Mouse (Mus musculus): ENCODE measurements around the gene Man2b1. TPM values are rescaled to one million over a fixed set of nuclear protein-coding genes. Genes with fewer than 3 reads are reported as not detected.
"Not testable (repeated sequence)": the region's sequence is repeated elsewhere in the genome, so short reads cannot be mapped to it uniquely, and the experiment has no call there.

The Man2b1 gene
- polyA plus RNA-seq, 1 experiment from 2014 or later = 41.5 TPM

DNA sequence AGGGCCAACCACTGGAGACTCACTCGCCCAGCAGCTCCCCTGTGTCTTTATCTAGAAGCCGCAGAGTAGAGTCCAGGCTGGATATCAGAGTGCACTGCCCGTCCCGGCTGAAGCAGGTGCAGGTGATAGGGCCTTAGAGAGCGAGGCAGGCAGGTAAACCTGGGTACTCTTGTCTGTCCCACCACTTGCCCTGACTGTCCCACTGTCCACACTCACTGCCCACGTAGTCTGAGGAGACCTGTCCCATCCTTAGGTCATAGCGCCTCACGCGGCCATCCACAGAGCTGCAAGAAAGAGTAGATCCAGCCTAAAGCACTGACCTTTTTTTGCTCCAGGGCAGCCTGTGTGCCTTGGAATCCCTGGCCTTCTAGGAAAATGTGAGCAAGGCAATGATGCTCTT lies 7.1 kb upstream of the Man2b1 start:
- Histone ChIP-seq H3K9ac (no peak overlapping the region), H3K4me1 (peaks cover 25% of the 10 kb centered on the region), H3K4me3 (replicated peaks) (no peak overlapping the region), H3K9me3 (replicated peaks) (no peaks in the 10 kb centered on the region), H3K36me3 (peaks cover 56% of the 10 kb centered on the region), H3K27me3 (no peaks in the 10 kb centered on the region), H3K4me2 (no peak overlapping the region), H3K27ac (no peak overlapping the region)
- WGBS = 82% methylated on average over 9 of the region's 9 CpGs
- no peak for ATAC-seq (replicated peaks; ENCODE audit: low FRiP score)

DNA sequence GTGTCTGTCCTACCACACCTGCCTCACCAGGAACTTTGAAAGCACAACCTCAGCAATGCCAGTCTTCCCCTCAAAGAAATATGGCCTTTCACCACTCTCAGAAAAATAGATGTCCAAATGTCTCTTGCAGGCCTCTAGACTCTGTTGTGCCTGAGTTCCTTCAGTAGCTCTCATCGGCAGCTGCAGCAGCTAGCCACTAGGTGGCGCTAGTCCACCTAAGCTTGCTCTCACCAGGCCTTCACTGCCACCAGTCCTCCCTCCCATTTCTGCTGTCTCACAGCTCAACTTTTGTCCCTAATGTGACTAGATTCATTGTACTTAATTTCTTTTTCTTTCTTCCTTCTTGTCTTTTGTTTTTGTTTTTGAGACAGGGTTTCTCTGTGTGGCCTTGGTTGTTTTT lies 6.1 kb upstream of the Man2b1 start:
- Histone ChIP-seq H3K4me3 (replicated peaks) (no peak overlapping the region), H3K27me3 (no peaks in the 10 kb centered on the region), H3K4me2 (no peak overlapping the region), H3K9ac (no peak overlapping the region), H3K4me1 (peaks cover 32% of the 10 kb centered on the region), H3K27ac (no peak overlapping the region), H3K36me3 (peaks cover 56% of the 10 kb centered on the region), H3K9me3 (replicated peaks) (no peaks in the 10 kb centered on the region)
- 0% methylated on average over 2 of the region's 2 CpGs for WGBS
- no peak for ATAC-seq (replicated peaks; ENCODE audit: low FRiP score)

DNA sequence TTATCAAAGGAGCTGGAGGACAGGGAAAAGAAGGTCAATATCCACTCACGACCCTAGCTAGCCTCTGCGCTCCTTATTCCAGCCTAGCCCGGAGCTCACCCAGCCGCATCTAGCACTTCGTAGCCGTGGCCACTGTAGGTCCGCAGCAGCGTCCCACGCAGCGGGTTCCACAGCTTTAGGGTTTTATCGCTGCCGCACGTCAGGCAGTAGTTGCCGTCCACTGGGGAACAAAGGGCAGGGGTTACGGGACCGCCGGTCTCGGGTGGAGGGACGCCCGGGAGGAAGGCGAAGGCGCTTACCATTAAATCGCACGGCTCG lies 2.9 kb upstream of the Man2b1 start:
- H3K9ac ChIP-seq = peak overlapping the region; percentile 79
- peak overlapping the region; percentile 90 for H3K27ac ChIP-seq
- peaks cover 37% of the 10 kb centered on the region for H3K36me3 ChIP-seq
- peak overlapping the region; percentile 75 for H3K4me2 ChIP-seq
- peak overlapping the region; percentile 83 for H3K4me3 ChIP-seq (replicated peaks)
- no peaks in the 10 kb centered on the region for H3K27me3 ChIP-seq
- ATAC-seq (replicated peaks; ENCODE audit: low FRiP score) = no peak
- no peaks in the 10 kb centered on the region for H3K9me3 ChIP-seq (replicated peaks)
- WGBS = under 1% methylated on average over 25 of the region's 25 CpGs
- H3K4me1 ChIP-seq = peaks cover 39% of the 10 kb centered on the region

DNA sequence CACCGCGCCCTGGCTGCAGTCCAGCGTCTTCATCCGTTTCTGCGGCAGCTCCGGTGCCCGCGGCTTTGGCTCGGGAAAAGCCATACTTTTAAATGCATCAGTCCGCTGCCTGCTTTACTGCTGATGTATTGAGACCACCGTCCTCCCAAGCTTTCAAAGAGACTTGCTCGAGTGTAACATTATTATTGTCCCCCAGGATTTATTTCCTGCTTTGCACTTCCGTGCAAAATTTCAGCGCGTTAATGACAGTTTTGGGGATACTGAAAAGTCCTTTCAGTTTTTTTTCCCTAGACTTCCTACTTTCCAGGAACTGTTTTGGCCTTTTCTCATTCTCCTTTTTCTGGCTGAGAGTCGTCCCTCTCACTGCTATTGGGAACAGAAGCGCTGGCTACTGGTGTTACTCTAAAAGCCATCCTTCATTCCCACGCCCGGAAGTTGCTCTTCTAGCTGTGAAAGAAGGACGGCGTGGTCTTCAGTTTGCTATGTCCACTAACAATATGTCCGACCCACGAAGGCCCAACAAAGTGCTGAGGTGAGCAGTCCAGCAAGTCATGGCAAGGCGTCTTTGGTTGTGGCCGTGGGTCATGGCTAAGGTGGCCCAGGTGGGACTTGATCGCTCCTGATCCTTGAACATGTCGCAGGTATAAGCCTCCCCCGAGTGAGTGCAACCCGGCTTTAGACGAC lies 2.4 kb upstream of the Man2b1 start, which contains the start of gene Wdr83os:
TSS of gene Wdr83os (plus strand) at position 209 of the 684 bp plus-strand sequence.
- H3K36me3 ChIP-seq = peaks cover 37% of the 10 kb centered on the region
- peak within 1 kb of the TSS; percentile 79 for H3K9ac ChIP-seq
- peaks cover 39% of the 10 kb centered on the region for H3K4me1 ChIP-seq
- no peaks in the 10 kb centered on the region for H3K27me3 ChIP-seq
- WGBS = under 1% methylated on average over 30 of the region's 30 CpGs
- H3K4me3 ChIP-seq (replicated peaks) = peak within 1 kb of the TSS; percentile 83
- H3K27ac ChIP-seq = peak within 1 kb of the TSS; percentile 90
- peak within 1 kb of the TSS; percentile 75 for H3K4me2 ChIP-seq
- ATAC-seq (replicated peaks; ENCODE audit: low FRiP score) = peak; percentile 2; the same call in 1 of the 2 replicates
- H3K9me3 ChIP-seq (replicated peaks) = no peaks in the 10 kb centered on the region

DNA sequence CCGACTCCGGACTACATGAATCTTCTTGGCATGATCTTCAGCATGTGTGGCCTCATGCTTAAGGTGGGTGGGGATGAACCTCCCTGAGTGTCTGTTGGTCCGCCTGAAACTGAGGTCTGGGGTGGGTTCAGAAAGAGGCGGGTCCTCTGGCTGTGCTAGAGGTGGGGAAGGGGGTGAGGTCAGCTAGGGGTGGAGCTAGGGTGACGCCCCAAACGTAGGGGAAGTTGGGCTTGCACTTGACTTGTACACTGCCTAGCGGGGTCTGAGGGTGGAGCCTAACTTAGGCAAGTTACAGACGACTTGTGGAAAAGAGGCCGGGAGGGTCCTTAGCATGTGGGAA lies 1.9 kb upstream of the Man2b1 start, which contains the start of gene Wdr83:
TSS of gene Wdr83 (minus strand) at position 91 of the 340 bp plus-strand sequence.
- peaks cover 39% of the 10 kb centered on the region for H3K4me1 ChIP-seq
- H3K4me2 ChIP-seq = peak within 1 kb of the TSS; percentile 75
- peak within 1 kb of the TSS; percentile 90 for H3K27ac ChIP-seq
- H3K9ac ChIP-seq = peak within 1 kb of the TSS; percentile 79
- H3K27me3 ChIP-seq = no peaks in the 10 kb centered on the region
- under 1% methylated on average over 9 of the region's 9 CpGs for WGBS
- peak; percentile 77 for ATAC-seq (replicated peaks; ENCODE audit: low FRiP score)
- H3K9me3 ChIP-seq (replicated peaks) = no peaks in the 10 kb centered on the region
- peak within 1 kb of the TSS; percentile 83 for H3K4me3 ChIP-seq (replicated peaks)
- H3K36me3 ChIP-seq = peaks cover 36% of the 10 kb centered on the region

DNA sequence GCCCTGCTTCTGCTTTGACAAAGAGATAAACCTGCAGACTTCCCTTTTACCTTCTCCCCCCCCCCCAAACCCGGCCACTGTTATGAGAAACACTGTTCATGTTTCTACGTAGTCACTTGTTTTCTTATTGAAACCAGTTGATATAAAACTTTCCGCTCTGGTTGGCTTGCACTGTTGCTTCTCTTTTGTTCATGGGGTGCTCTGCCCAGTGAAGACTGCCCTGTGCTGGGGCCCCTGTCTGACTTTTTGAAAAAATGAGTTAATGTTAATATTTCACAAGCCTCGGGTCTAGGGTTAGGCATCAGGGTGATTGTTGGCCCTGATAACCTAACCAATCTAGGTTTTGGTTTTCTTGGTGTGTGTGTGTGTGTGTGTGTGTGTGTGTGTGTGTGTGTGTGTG lies 901 bp upstream of the Man2b1 start:
- not testable (repeated sequence) for H3K27ac ChIP-seq; H3K4me3 ChIP-seq (replicated peaks); H3K9me3 ChIP-seq (replicated peaks); ATAC-seq (replicated peaks; ENCODE audit: low FRiP score); H3K27me3 ChIP-seq; H3K9ac ChIP-seq; H3K4me2 ChIP-seq
- Histone ChIP-seq H3K36me3 (peaks cover 36% of the 10 kb centered on the region), H3K4me1 (peaks cover 39% of the 10 kb centered on the region)
- WGBS = 83% methylated on average over 4 of the region's 4 CpGs

DNA sequence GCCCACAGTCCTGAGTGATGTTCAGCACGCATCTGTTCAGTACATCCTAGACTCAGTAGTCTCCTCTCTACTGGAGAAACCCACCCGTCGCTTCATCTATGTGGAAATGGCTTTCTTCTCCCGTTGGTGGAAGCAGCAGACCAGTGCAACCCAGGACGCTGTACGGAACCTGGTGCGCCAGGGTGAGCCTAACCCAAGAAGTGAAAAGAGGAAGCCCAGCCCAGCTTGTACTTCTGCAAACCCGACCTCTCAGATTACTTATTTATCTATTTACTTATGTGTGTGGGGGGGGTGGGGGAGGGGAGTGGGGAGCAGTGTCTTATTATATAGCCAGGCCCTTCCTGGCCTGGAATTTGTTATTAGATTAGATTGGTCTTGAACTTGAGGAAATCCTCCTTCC lies 1.6 kb downstream of the Man2b1 start:
- 0 out of 2 replicates have a peak overlapping the region, but pooled peaks have one; percentile 69 for H3K4me3 ChIP-seq (replicated peaks)
- WGBS = 89% methylated on average over 8 of the region's 8 CpGs
- H3K9me3 ChIP-seq (replicated peaks) = no peaks in the 10 kb centered on the region
- H3K27me3 ChIP-seq = no peaks in the 10 kb centered on the region
- H3K4me1 ChIP-seq = peaks cover 36% of the 10 kb centered on the region
- peaks cover 43% of the 10 kb centered on the region for H3K36me3 ChIP-seq
- no peak overlapping the region for H3K4me2 ChIP-seq
- no peak overlapping the region for H3K27ac ChIP-seq
- no peak overlapping the region for H3K9ac ChIP-seq
- no peak for ATAC-seq (replicated peaks; ENCODE audit: low FRiP score)

DNA sequence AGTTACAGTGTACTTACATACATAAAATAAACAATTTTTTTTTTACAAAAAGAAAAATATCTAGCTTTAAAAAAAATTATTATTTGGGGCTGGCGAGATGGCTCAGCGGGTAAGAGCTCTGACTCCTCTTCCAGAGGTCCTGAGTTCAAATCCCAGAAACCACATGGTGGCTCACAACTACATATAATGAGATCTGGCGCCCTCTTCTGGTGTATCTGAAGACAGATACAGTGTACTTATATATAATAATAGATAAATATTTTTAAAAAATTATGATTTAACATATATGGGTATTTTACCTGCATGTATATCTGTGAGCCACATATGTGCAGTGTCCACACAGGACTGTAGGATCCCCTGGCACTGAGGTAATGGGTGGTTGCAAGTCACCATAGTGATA lies 3.2 kb downstream of the Man2b1 start:
- Histone ChIP-seq H3K9me3 (replicated peaks) (no peaks in the 10 kb centered on the region), H3K27me3 (no peaks in the 10 kb centered on the region), H3K9ac (no peak overlapping the region), H3K4me1 (peaks cover 29% of the 10 kb centered on the region), H3K27ac (no peak overlapping the region), H3K4me2 (no peak overlapping the region), H3K4me3 (replicated peaks) (no peak overlapping the region), H3K36me3 (peaks cover 43% of the 10 kb centered on the region)
- 81% methylated on average over 3 of the region's 3 CpGs for WGBS
- no peak for ATAC-seq (replicated peaks; ENCODE audit: low FRiP score)

DNA sequence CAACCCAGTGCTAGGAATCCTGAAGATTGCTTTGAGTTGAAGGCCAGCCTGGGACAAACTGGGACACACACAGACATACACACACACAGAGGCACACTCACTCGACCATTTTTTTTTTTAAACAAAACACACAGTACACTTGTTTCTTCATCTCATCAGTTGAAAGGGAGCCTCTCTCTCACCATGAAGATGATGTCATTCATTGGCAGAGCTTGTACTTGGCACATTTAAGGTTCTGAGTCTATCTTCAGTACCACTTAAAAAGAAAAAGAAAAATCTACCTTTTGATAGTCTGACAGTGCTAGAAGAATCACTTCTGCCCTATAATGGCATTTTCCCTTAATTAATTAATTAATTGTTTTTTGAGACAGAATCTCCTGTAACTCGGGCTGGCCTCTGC lies 5.7 kb downstream of the Man2b1 start:
- H3K36me3 ChIP-seq = peaks cover 57% of the 10 kb centered on the region
- ATAC-seq (replicated peaks; ENCODE audit: low FRiP score) = no peak
- no peak overlapping the region for H3K27ac ChIP-seq
- H3K4me2 ChIP-seq = no peak overlapping the region
- no peaks in the 10 kb centered on the region for H3K9me3 ChIP-seq (replicated peaks)
- H3K9ac ChIP-seq = no peak overlapping the region
- peaks cover 8% of the 10 kb centered on the region for H3K4me1 ChIP-seq
- H3K27me3 ChIP-seq = no peaks in the 10 kb centered on the region
- WGBS = 81% methylated on average over 2 of the region's 2 CpGs
- H3K4me3 ChIP-seq (replicated peaks) = no peak overlapping the region

DNA sequence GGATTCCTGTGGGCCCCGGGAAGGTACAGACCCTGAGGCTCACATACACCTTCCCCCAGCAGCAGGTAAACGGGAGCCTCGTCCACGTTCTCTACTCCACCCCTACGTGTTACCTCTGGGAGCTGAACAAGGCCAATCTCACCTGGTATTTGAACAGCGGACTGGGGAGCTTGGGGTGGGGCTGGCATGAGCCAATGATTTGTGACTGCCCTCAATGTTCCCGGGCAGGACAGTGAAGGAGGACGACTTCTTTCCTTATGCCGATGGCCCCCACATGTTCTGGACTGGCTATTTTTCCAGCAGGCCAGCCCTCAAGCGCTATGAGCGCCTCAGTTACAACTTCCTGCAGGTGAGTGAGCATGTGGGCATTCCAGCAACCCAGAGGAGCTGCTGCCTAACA lies 7.8 kb downstream of the Man2b1 start:
- H3K36me3 ChIP-seq = peaks cover 66% of the 10 kb centered on the region
- no peaks in the 10 kb centered on the region for H3K9me3 ChIP-seq (replicated peaks)
- H3K9ac ChIP-seq = no peak overlapping the region
- ATAC-seq (replicated peaks; ENCODE audit: low FRiP score) = no peak
- H3K27ac ChIP-seq = no peak overlapping the region
- no peaks in the 10 kb centered on the region for H3K27me3 ChIP-seq
- no peak overlapping the region for H3K4me3 ChIP-seq (replicated peaks)
- no peaks in the 10 kb centered on the region for H3K4me1 ChIP-seq
- no peak overlapping the region for H3K4me2 ChIP-seq
- WGBS = 89% methylated on average over 11 of the region's 11 CpGs

DNA sequence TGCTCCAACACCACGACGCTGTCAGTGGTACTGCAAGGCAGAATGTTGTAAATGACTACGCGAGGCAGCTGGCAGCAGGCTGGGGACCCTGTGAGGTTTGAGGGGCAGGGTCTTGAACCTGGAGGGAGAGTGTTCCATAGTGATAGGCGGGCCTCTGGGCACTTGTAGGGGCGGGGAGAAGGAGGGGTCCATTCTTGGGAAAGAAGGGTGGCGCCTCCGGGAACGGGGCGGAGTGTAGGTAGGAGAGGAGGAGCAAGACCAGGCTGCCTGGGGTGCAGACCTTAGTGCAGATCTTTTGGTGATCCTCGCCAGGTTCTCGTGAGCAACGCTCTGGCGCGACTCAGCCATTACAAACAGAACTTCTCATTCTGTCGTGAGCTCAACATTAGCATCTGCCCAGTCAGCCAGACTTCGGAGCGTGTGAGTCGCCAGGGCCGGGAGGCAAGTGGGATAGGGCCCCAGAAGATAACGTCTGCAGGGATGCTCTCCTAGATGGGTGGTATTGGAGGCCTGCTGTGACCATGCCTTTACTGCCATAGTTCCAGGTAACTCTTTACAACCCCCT lies 8.5 kb downstream of the Man2b1 start:
- Histone ChIP-seq H3K4me1 (no peaks in the 10 kb centered on the region), H3K36me3 (peaks cover 69% of the 10 kb centered on the region), H3K4me3 (replicated peaks) (no peak overlapping the region), H3K4me2 (no peak overlapping the region), H3K9me3 (replicated peaks) (no peaks in the 10 kb centered on the region), H3K27ac (no peak overlapping the region), H3K27me3 (no peaks in the 10 kb centered on the region), H3K9ac (no peak overlapping the region)
- WGBS = 36% methylated on average over 21 of the region's 21 CpGs
- ATAC-seq (replicated peaks; ENCODE audit: low FRiP score) = no peak

DNA sequence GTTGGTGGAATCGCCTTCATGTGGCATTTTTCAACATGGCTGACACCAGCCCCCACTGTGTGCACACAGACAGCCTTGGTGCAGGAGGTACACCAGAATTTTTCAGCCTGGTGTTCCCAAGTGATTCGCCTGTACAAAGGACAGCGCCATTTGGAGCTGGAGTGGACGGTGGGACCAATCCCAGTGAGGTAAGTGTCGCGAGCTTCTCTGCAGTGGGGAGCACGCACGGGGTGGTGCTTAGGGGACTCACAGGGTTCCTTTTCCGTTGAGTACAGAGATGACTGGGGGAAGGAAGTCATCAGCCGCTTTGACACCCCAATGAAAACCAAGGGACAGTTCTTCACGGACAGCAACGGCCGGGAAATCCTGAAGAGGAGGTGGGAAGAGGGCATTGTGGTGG lies 12.0 kb downstream of the Man2b1 start:
- H3K27ac ChIP-seq = no peak overlapping the region
- 96% methylated on average over 13 of the region's 13 CpGs for WGBS
- no peak for ATAC-seq (replicated peaks; ENCODE audit: low FRiP score)
- H3K9ac ChIP-seq = no peak overlapping the region
- H3K4me3 ChIP-seq (replicated peaks) = no peak overlapping the region
- H3K4me2 ChIP-seq = no peak overlapping the region
- H3K4me1 ChIP-seq = no peaks in the 10 kb centered on the region
- H3K27me3 ChIP-seq = no peaks in the 10 kb centered on the region
- no peaks in the 10 kb centered on the region for H3K9me3 ChIP-seq (replicated peaks)
- H3K36me3 ChIP-seq = peaks cover 65% of the 10 kb centered on the region

DNA sequence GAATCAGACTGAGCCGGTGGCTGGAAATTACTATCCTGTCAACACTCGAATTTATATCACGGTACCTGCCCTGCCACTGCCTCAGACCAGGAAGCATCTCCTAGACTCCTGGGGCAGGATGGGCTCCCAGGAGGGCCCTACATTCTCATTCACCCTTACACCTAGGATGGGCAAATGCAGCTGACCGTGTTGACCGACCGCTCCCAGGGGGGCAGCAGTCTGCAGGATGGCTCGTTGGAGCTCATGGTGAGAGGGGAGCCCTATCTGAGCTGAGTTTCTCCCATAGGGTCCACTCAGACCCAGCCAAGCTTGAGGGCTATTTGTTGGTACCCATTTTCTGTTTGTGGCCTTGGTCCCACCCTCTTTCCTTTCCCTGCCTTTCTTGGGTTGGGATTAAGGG lies 12.5 kb downstream of the Man2b1 start:
- H3K9ac ChIP-seq = no peak overlapping the region
- H3K4me1 ChIP-seq = no peaks in the 10 kb centered on the region
- H3K4me2 ChIP-seq = no peak overlapping the region
- no peak overlapping the region for H3K4me3 ChIP-seq (replicated peaks)
- no peaks in the 10 kb centered on the region for H3K27me3 ChIP-seq
- peaks cover 65% of the 10 kb centered on the region for H3K36me3 ChIP-seq
- no peak overlapping the region for H3K27ac ChIP-seq
- 95% methylated on average over 7 of the region's 7 CpGs for WGBS
- ATAC-seq (replicated peaks; ENCODE audit: low FRiP score) = no peak
- H3K9me3 ChIP-seq (replicated peaks) = no peaks in the 10 kb centered on the region

All from kidney, embryonic 15.5 days (tissue).